Mouse (Mus musculus) intestine, embryonic 15.5 days (tissue): ENCODE measurements around the gene Gse1. TPM values are rescaled to one million over a fixed set of nuclear protein-coding genes. Genes with fewer than 3 reads are reported as not detected.

ENCODE experiments used
- ATAC-seq: fragments of 200-750 bp; cut with Nextera tagmentation; 2 replicates; pipeline ENCODE4 v1.8.0; 2017; ENCODE audit warnings: moderate TSS enrichment, moderate library complexity
- H3K27ac ChIP-seq: fragments of 300-500 bp; sonication (generic); 2 replicates; pipeline ENCODE4 v1.5.1; 2015; ENCODE audit warnings: mild to moderate bottlenecking, inconsistent platforms
- H3K27me3 ChIP-seq: fragments of 300-500 bp; sonication (generic); replicated peaks from 2 replicates; pipeline ENCODE4 v1.6.1; 2015; ENCODE audit warnings: inconsistent platforms
- H3K36me3 ChIP-seq: fragments of 300-500 bp; sonication (generic); 2 replicates; pipeline ENCODE4 v1.6.1; 2015; ENCODE audit warnings: inconsistent platforms
- H3K4me1 ChIP-seq: fragments of 300-500 bp; sonication (generic); replicated peaks from 2 replicates; pipeline ENCODE4 v1.6.1; 2015; ENCODE audit warnings: inconsistent platforms
- H3K4me2 ChIP-seq: fragments of 300-500 bp; sonication (generic); replicated peaks from 2 replicates; pipeline ENCODE4 v1.6.1; 2015; ENCODE audit warnings: mild to moderate bottlenecking, inconsistent platforms
- H3K4me3 ChIP-seq: fragments of 300-500 bp; sonication (generic); replicated peaks from 2 replicates; pipeline ENCODE4 v1.5.1; 2015; ENCODE audit warnings: inconsistent platforms
- H3K9ac ChIP-seq: fragments of 300-500 bp; sonication (generic); 2 replicates; pipeline ENCODE4 v1.6.1; 2015; ENCODE audit warnings: inconsistent platforms
- H3K9me3 ChIP-seq: fragments of 300-500 bp; sonication (generic); 2 replicates; pipeline ENCODE4 v1.6.1; 2016; ENCODE audit warnings: inconsistent platforms
- WGBS: fragments of 180-500 bp; shearing (Covaris S2); methylation state at CpG from one replicate; pipeline ENCODE4 v1.1.7; 2015; 5-methylcytosine and 5-hydroxymethylcytosine counted together
- polyA plus RNA-seq: library from polyadenylated mRNA; unstranded; fragments of >200 nt; fragmentation: Nextera tagmentation; extraction: Ambion mirVana; gene quantifications from 2 replicates; pipeline ENCODE4 v1.2.1, GENCODE M21; 2015

Gene Gse1
- polyA plus RNA-seq, 1 experiment from 2014 or later = 7.9 TPM

GRCm38 (mm10) chr8:120230715-120231614, 2.7 kb downstream of the Gse1 start:
- Histone ChIP-seq H3K4me3 (peak overlapping the region; percentile 67), H3K4me2 (peak overlapping the region; percentile 97), H3K9ac (peak overlapping the region; percentile 59), H3K4me1 (peaks cover 77% of the 10 kb centered on the region), H3K27me3 (peaks cover 11% of the 10 kb centered on the region; the same call in 1 of the 2 replicates), H3K36me3 (no peaks in the 10 kb centered on the region), H3K9me3 (no peaks in the 10 kb centered on the region), H3K27ac (no peak overlapping the region)
- 33% methylated on average over 18 of the region's 18 CpGs for WGBS
- no peak for ATAC-seq

- peak overlapping the region; percentile 59; the same call in 1 of the 2 replicates for H3K9ac ChIP-seq
- WGBS = 75% methylated on average over 3 of the region's 3 CpGs
Observed at GRCm38 (mm10) chr8:120231870-120232269, 3.6 kb downstream of the Gse1 start.

GRCm38 (mm10) chr8:120232398-120232797, 4.1 kb downstream of the Gse1 start:
- H3K27ac ChIP-seq = 0 out of 2 replicates have a peak overlapping the region, but pooled peaks have one; percentile 13
- WGBS = 43% methylated on average over 4 of the region's 4 CpGs
- no peaks in the 10 kb centered on the region for H3K9me3 ChIP-seq
- H3K4me2 ChIP-seq = peak overlapping the region; percentile 97
- H3K9ac ChIP-seq = peak overlapping the region; percentile 59
- H3K36me3 ChIP-seq = no peaks in the 10 kb centered on the region
- ATAC-seq = no peak
- H3K4me3 ChIP-seq = peak overlapping the region; percentile 67; the same call in 1 of the 2 replicates
- H3K4me1 ChIP-seq = peaks cover 65% of the 10 kb centered on the region
- peaks cover 11% of the 10 kb centered on the region; the same call in 1 of the 2 replicates for H3K27me3 ChIP-seq

More at GRCm38 (mm10) chr8:120231870-120232269, 3.6 kb downstream of the Gse1 start:
- H3K27ac ChIP-seq = no peak overlapping the region
- no peaks in the 10 kb centered on the region for H3K9me3 ChIP-seq
- ATAC-seq = no peak
- H3K27me3 ChIP-seq = peaks cover 11% of the 10 kb centered on the region; the same call in 1 of the 2 replicates
- H3K4me3 ChIP-seq = peak overlapping the region; percentile 67; the same call in 1 of the 2 replicates
- H3K4me1 ChIP-seq = peaks cover 71% of the 10 kb centered on the region
- no peaks in the 10 kb centered on the region for H3K36me3 ChIP-seq
- peak overlapping the region; percentile 97 for H3K4me2 ChIP-seq

GRCm38 (mm10) chr8:120232913-120233312, 4.7 kb downstream of the Gse1 start:
- peaks cover 60% of the 10 kb centered on the region for H3K4me1 ChIP-seq
- peak overlapping the region; percentile 37 for H3K9ac ChIP-seq
- no peak for ATAC-seq
- no peak overlapping the region for H3K27ac ChIP-seq
- peaks cover 11% of the 10 kb centered on the region; the same call in 1 of the 2 replicates for H3K27me3 ChIP-seq
- peak overlapping the region; percentile 97 for H3K4me2 ChIP-seq
- peak overlapping the region; percentile 67 for H3K4me3 ChIP-seq
- 26% methylated on average over 13 of the region's 13 CpGs for WGBS
- no peaks in the 10 kb centered on the region for H3K36me3 ChIP-seq
- no peaks in the 10 kb centered on the region for H3K9me3 ChIP-seq

- 59% methylated on average over 12 of the region's 12 CpGs for WGBS
- Histone ChIP-seq H3K4me1 (peaks cover 56% of the 10 kb centered on the region), H3K27ac (no peak overlapping the region), H3K4me2 (peak overlapping the region; percentile 18; the same call in 1 of the 2 replicates), H3K9me3 (no peaks in the 10 kb centered on the region), H3K27me3 (peaks cover 4% of the 10 kb centered on the region; the same call in 1 of the 2 replicates), H3K36me3 (no peaks in the 10 kb centered on the region), H3K9ac (no peak overlapping the region), H3K4me3 (no peak overlapping the region)
- ATAC-seq = no peak
Observed at GRCm38 (mm10) chr8:120234457-120234856, 6.2 kb downstream of the Gse1 start.

GRCm38 (mm10) chr8:120234866-120235265, 6.6 kb downstream of the Gse1 start:
- H3K27ac ChIP-seq = no peak overlapping the region
- peaks cover 51% of the 10 kb centered on the region for H3K4me1 ChIP-seq
- no peak for ATAC-seq
- 53% methylated on average over 8 of the region's 8 CpGs for WGBS
- H3K27me3 ChIP-seq = no peaks in the 10 kb centered on the region; the same call in 1 of the 2 replicates
- no peak overlapping the region for H3K9ac ChIP-seq
- H3K4me3 ChIP-seq = no peak overlapping the region
- no peaks in the 10 kb centered on the region for H3K9me3 ChIP-seq
- H3K36me3 ChIP-seq = no peaks in the 10 kb centered on the region
- peak overlapping the region; percentile 18; the same call in 1 of the 2 replicates for H3K4me2 ChIP-seq

- H3K27ac ChIP-seq = no peak overlapping the region
- H3K4me1 ChIP-seq = no peaks in the 10 kb centered on the region
- WGBS = 68% methylated on average over 4 of the region's 4 CpGs
- H3K36me3 ChIP-seq = no peaks in the 10 kb centered on the region
- H3K4me3 ChIP-seq = no peak overlapping the region
- no peaks in the 10 kb centered on the region for H3K27me3 ChIP-seq
- no peak for ATAC-seq
- H3K9ac ChIP-seq = no peak overlapping the region
- H3K4me2 ChIP-seq = no peak overlapping the region
- H3K9me3 ChIP-seq = no peaks in the 10 kb centered on the region
Observed at GRCm38 (mm10) chr8:120243222-120243621, 15.0 kb downstream of the Gse1 start.

GRCm38 (mm10) chr8:120243916-120244451, 15.7 kb downstream of the Gse1 start:
- no peaks in the 10 kb centered on the region for H3K9me3 ChIP-seq
- no peak overlapping the region for H3K27ac ChIP-seq
- H3K4me3 ChIP-seq = no peak overlapping the region
- no peaks in the 10 kb centered on the region for H3K36me3 ChIP-seq
- no peaks in the 10 kb centered on the region for H3K27me3 ChIP-seq
- ATAC-seq = no peak
- no peak overlapping the region for H3K4me2 ChIP-seq
- no peaks in the 10 kb centered on the region for H3K4me1 ChIP-seq
- no peak overlapping the region for H3K9ac ChIP-seq
- 81% methylated on average over 5 of the region's 5 CpGs for WGBS

- Histone ChIP-seq H3K36me3 (no peaks in the 10 kb centered on the region), H3K27ac (no peak overlapping the region), H3K27me3 (no peaks in the 10 kb centered on the region), H3K9me3 (no peaks in the 10 kb centered on the region), H3K4me2 (no peak overlapping the region), H3K9ac (no peak overlapping the region), H3K4me3 (no peak overlapping the region), H3K4me1 (peaks cover 3% of the 10 kb centered on the region)
- no peak for ATAC-seq
- 89% methylated on average over 10 of the region's 10 CpGs for WGBS
Observed at GRCm38 (mm10) chr8:120244553-120244952, 16.3 kb downstream of the Gse1 start.

GRCm38 (mm10) chr8:120247618-120248017, 19.4 kb downstream of the Gse1 start:
- Histone ChIP-seq H3K27me3 (no peaks in the 10 kb centered on the region), H3K36me3 (no peaks in the 10 kb centered on the region), H3K4me3 (no peak overlapping the region), H3K9ac (no peak overlapping the region), H3K27ac (no peak overlapping the region), H3K4me1 (peaks cover 27% of the 10 kb centered on the region), H3K4me2 (no peak overlapping the region), H3K9me3 (no peaks in the 10 kb centered on the region)
- ATAC-seq = no peak
- 63% methylated on average over 5 of the region's 5 CpGs for WGBS

- Histone ChIP-seq H3K4me1 (peaks cover 27% of the 10 kb centered on the region), H3K36me3 (no peaks in the 10 kb centered on the region), H3K4me2 (no peak overlapping the region), H3K9ac (no peak overlapping the region), H3K4me3 (no peak overlapping the region), H3K27me3 (no peaks in the 10 kb centered on the region), H3K27ac (no peak overlapping the region), H3K9me3 (no peaks in the 10 kb centered on the region)
- 80% methylated on average over 7 of the region's 7 CpGs for WGBS
- ATAC-seq = no peak
Observed at GRCm38 (mm10) chr8:120248031-120248430, 19.8 kb downstream of the Gse1 start.

- Histone ChIP-seq H3K4me3 (no peak overlapping the region), H3K27ac (no peak overlapping the region), H3K36me3 (no peaks in the 10 kb centered on the region), H3K9me3 (no peaks in the 10 kb centered on the region), H3K9ac (no peak overlapping the region), H3K4me2 (no peak overlapping the region), H3K4me1 (peaks cover 27% of the 10 kb centered on the region), H3K27me3 (no peaks in the 10 kb centered on the region)
- no peak for ATAC-seq
- 86% methylated on average over 4 of the region's 4 CpGs for WGBS
Observed at GRCm38 (mm10) chr8:120248451-120248850, 20.2 kb downstream of the Gse1 start.
